Mouse (Mus musculus): ENCODE results near the gene Xpnpep1. TPM values are rescaled to one million over a fixed set of nuclear protein-coding genes. Genes with fewer than 3 reads are reported as not detected.

The Xpnpep1 gene
- total RNA-seq (2021) (10 to 100 TPM; 73.7 to 82.0 TPM), polyA plus RNA-seq (2012; rRNA removed) (41.6 and 47.4 TPM in 2 replicates)
- long read RNA-seq, full-length matches to known transcripts, result 53 of 123 reads
- long read RNA-seq, partial matches to known transcripts, result 0 of 123 reads
- long read RNA-seq, other reads (novel, unspliced or antisense), result 70 of 123 reads

- DNase-seq, result no peak
Measured at GRCm38 (mm10) chr19:53040164-53041132, at the start of gene Xpnpep1. Gene Xpnpep1, minus strand, starts transcription at chr19:53040214.

GRCm38 (mm10) chr19:53087268-53088143 is 47.5 kb upstream of the Xpnpep1 start:
- peak; percentile 34 for DNase-seq

- no peak for DNase-seq
Measured at GRCm38 (mm10) chr19:53086861-53087260, 46.8 kb upstream of the Xpnpep1 start.

- DNase-seq, result peak; percentile 48
Measured at GRCm38 (mm10) chr19:53084735-53085134, 44.7 kb upstream of the Xpnpep1 start.

- no peak for DNase-seq
Measured at GRCm38 (mm10) chr19:53082862-53083261, 42.8 kb upstream of the Xpnpep1 start.

GRCm38 (mm10) chr19:53081339-53081738 is 41.3 kb upstream of the Xpnpep1 start:
- no peak for DNase-seq

GRCm38 (mm10) chr19:53080921-53081320 is 40.9 kb upstream of the Xpnpep1 start:
- DNase-seq, result no peak

GRCm38 (mm10) chr19:53080487-53080886 is 40.5 kb upstream of the Xpnpep1 start:
- no peak for DNase-seq

GRCm38 (mm10) chr19:53080026-53080425 is 40.0 kb upstream of the Xpnpep1 start:
- no peak for DNase-seq

GRCm38 (mm10) chr19:53078271-53079085 is 38.5 kb upstream of the Xpnpep1 start:
- no peak for DNase-seq

- DNase-seq, result no peak
Measured at GRCm38 (mm10) chr19:53077278-53077677, 37.3 kb upstream of the Xpnpep1 start.

GRCm38 (mm10) chr19:53076238-53076981 is 36.4 kb upstream of the Xpnpep1 start:
- no peak for DNase-seq

- DNase-seq, result no peak
Measured at GRCm38 (mm10) chr19:53075896-53076237, 35.9 kb upstream of the Xpnpep1 start.

GRCm38 (mm10) chr19:53074899-53075722 is 35.1 kb upstream of the Xpnpep1 start:
- DNase-seq, result peak; percentile 35

- DNase-seq, result no peak
Measured at GRCm38 (mm10) chr19:53073521-53073920, 33.5 kb upstream of the Xpnpep1 start.

GRCm38 (mm10) chr19:53072406-53072805 is 32.4 kb upstream of the Xpnpep1 start:
- no peak for DNase-seq

GRCm38 (mm10) chr19:53071651-53072050 is 31.6 kb upstream of the Xpnpep1 start:
- DNase-seq, result no peak

GRCm38 (mm10) chr19:53070870-53071269 is 30.9 kb upstream of the Xpnpep1 start:
- no peak for DNase-seq

GRCm38 (mm10) chr19:53069451-53069850 is 29.4 kb upstream of the Xpnpep1 start:
- no peak for DNase-seq

GRCm38 (mm10) chr19:53066934-53067333 is 26.9 kb upstream of the Xpnpep1 start:
- DNase-seq, result peak; percentile 49
